ENCODE assay signal across 8 mouse cellular contexts in genomic region chr2:28923912-28924311, GRCm38 (mm10). TPM values are rescaled to one million over a fixed set of nuclear protein-coding genes. Genes with fewer than 3 reads are reported as not detected.
DNase-seq lines count a peak whose midpoint lies in the region; ATAC-seq and TF ChIP-seq lines count a peak whose summit lies in the region.
"Had no signal": no experiment of that assay in that cellular context is flagged by ENCODE, and none has a peak within 500 bp of the region (broad histone marks: within the 10 kb centered on the region; RNA-seq: fewer than 3 reads in every experiment).

No protein-coding gene starts in this region.

- no peak for ATAC-seq in embryonic facial prominence, embryonic 11.5 days (replicated peaks; ENCODE audit: insufficient number of reproducible peaks, low FRiP score, low TSS enrichment, low read depth)
- peak; percentile 74 for ATAC-seq in hindbrain, embryonic 13.5 days (ENCODE audit: low FRiP score)
- ATAC-seq in midbrain, embryonic 12.5 days (ENCODE audit: low FRiP score, low read depth) = peak; percentile 52; the same call in 1 of the 2 replicates

- H3K4me3 ChIP-seq in embryonic facial prominence, embryonic 11.5 days (ENCODE audit: low read depth, low read length) = no peak overlapping the region
- no peak overlapping the region for H3K4me3 ChIP-seq in hindbrain, embryonic 13.5 days
- no peak overlapping the region for H3K4me3 ChIP-seq in midbrain, embryonic 12.5 days
- no peak overlapping the region for H3K4me3 ChIP-seq in spleen, adult 2 months (ENCODE audit: extremely low read depth, insufficient read depth, insufficient read length)
- H3K4me3 ChIP-seq: limb, embryonic 12.5 days had no signal

- H3K4me2 ChIP-seq in embryonic facial prominence, embryonic 11.5 days (ENCODE audit: low read depth, low read length) = no peak overlapping the region
- no peak overlapping the region for H3K4me2 ChIP-seq in hindbrain, embryonic 13.5 days
- H3K4me2 ChIP-seq in midbrain, embryonic 12.5 days (replicated peaks) = no peak overlapping the region
- H3K4me2 ChIP-seq: limb, embryonic 12.5 days had no signal

- H3K36me3 ChIP-seq in embryonic facial prominence, embryonic 11.5 days (replicated peaks; ENCODE audit: control insufficient read depth, insufficient read depth, low read depth, low read length) = no peaks in the 10 kb centered on the region
- no peaks in the 10 kb centered on the region for H3K36me3 ChIP-seq in hindbrain, embryonic 13.5 days
- no peaks in the 10 kb centered on the region for H3K36me3 ChIP-seq in midbrain, embryonic 12.5 days
- no peaks in the 10 kb centered on the region for H3K36me3 ChIP-seq in spleen, adult 2 months (ENCODE audit: control insufficient read depth, insufficient read depth, low read length)
- H3K36me3 ChIP-seq: limb, embryonic 12.5 days had no signal

- TF ChIP-seq CTCF in spleen, adult 2 months (IDR thresholded peaks at IDR 0.05; ENCODE audit: extremely low read depth, insufficient read depth, insufficient read length, insufficient replicate concordance) = peak; percentile 48; the same call in 1 of the 2 replicates

- 0% methylated on average over 4 of the region's 4 CpGs for WGBS in embryonic facial prominence, embryonic 11.5 days
- 0% methylated on average over 4 of the region's 4 CpGs for WGBS in hindbrain, embryonic 13.5 days
- WGBS in midbrain, embryonic 12.5 days = under 1% methylated on average over 4 of the region's 4 CpGs
- 7% methylated on average over 4 of the region's 4 CpGs for WGBS in spleen, adult 2 months

- peaks cover 20% of the 10 kb centered on the region for H3K27me3 ChIP-seq in embryonic facial prominence, embryonic 11.5 days (ENCODE audit: control insufficient read depth, insufficient read depth, low read length)
- H3K27me3 ChIP-seq in hindbrain, embryonic 13.5 days = peaks cover 95% of the 10 kb centered on the region
- H3K27me3 ChIP-seq in midbrain, embryonic 12.5 days = peaks cover 81% of the 10 kb centered on the region
- peaks cover 2% of the 10 kb centered on the region; the same call in 1 of the 2 replicates for H3K27me3 ChIP-seq in spleen, adult 2 months (ENCODE audit: control insufficient read depth, insufficient read depth, low read length)

- H3K9me3 ChIP-seq in embryonic facial prominence, embryonic 11.5 days (replicated peaks; ENCODE audit: control insufficient read depth, low read length) = no peaks in the 10 kb centered on the region
- H3K9me3 ChIP-seq in hindbrain, embryonic 13.5 days = no peaks in the 10 kb centered on the region
- H3K9me3 ChIP-seq in midbrain, embryonic 12.5 days = no peaks in the 10 kb centered on the region
- H3K9me3 ChIP-seq: limb, embryonic 12.5 days had no signal

- H3K4me1 ChIP-seq in embryonic facial prominence, embryonic 11.5 days (ENCODE audit: control insufficient read depth, insufficient read depth, low read length) = no peaks in the 10 kb centered on the region
- H3K4me1 ChIP-seq in hindbrain, embryonic 13.5 days (replicated peaks) = no peaks in the 10 kb centered on the region
- H3K4me1 ChIP-seq in midbrain, embryonic 12.5 days = no peaks in the 10 kb centered on the region
- H3K4me1 ChIP-seq in spleen, adult 2 months (ENCODE audit: control insufficient read depth, insufficient read depth, insufficient read length) = no peaks in the 10 kb centered on the region
- H3K4me1 ChIP-seq: limb, embryonic 12.5 days had no signal

- TF ChIP-seq POLR2A in spleen, adult 2 months (IDR thresholded peaks at IDR 0.05; ENCODE audit: low read depth, low read length) = no peak

- DNase-seq in MEL-GATA-1-ER (ENCODE audit: extremely low read depth, low read depth) = peak; percentile 26
- peak; percentile 84 for DNase-seq in adrenal gland, postnatal 25 days
- DNase-seq in embryonic facial prominence, embryonic 11.5 days (ENCODE audit: low spot score) = peak; percentile 76
- peak; percentile 65 to 80 for DNase-seq in left cerebral cortex, adult 18-20 months (ENCODE audit: low spot score in 2 of 2)
- DNase-seq in spleen, adult 2 months (ENCODE audit: low read depth in 1 of 2, low spot score in 2 of 2) = peak; percentile 11 to 35

- no peak overlapping the region for H3K9ac ChIP-seq in embryonic facial prominence, embryonic 11.5 days (replicated peaks; ENCODE audit: low read length)
- no peak overlapping the region for H3K9ac ChIP-seq in hindbrain, embryonic 13.5 days
- H3K9ac ChIP-seq in midbrain, embryonic 12.5 days (replicated peaks) = no peak overlapping the region
- H3K9ac ChIP-seq: limb, embryonic 12.5 days had no signal

- no peak overlapping the region for H3K27ac ChIP-seq in embryonic facial prominence, embryonic 11.5 days (replicated peaks; ENCODE audit: low read depth, low read length)
- H3K27ac ChIP-seq in hindbrain, embryonic 13.5 days = no peak overlapping the region
- H3K27ac ChIP-seq in midbrain, embryonic 12.5 days (replicated peaks) = no peak overlapping the region
- no peak overlapping the region for H3K27ac ChIP-seq in spleen, adult 2 months (ENCODE audit: insufficient read depth, low read length)
- H3K27ac ChIP-seq: limb, embryonic 12.5 days had no signal

RNA-seq across cellular contexts. Expression of gene Barhl1, which starts 7.4 kb away (rescaled TPM):
- total RNA-seq in adrenal gland, postnatal 25 days (2021) = not detected in 2 replicates
- 0.83 and 0.89 TPM in 2 replicates for polyA plus RNA-seq in embryonic facial prominence, embryonic 11.5 days (2014; fragmentation: Nextera tagmentation; extraction: Ambion mirVana)
- 11.4 and 17.1 TPM in 2 replicates for polyA plus RNA-seq in hindbrain, embryonic 13.5 days (2015; fragmentation: Nextera tagmentation; extraction: Ambion mirVana)
- not detected for total RNA-seq in left cerebral cortex, adult 18-20 months (2021)
- 32.5 and 47.4 TPM in 2 replicates for polyA plus RNA-seq in midbrain, embryonic 12.5 days (2016; fragmentation: Nextera tagmentation; extraction: Ambion mirVana)
- polyA plus RNA-seq in spleen, adult 2 months (2012; rRNA removed) = 0.04 and 0.07 TPM in 2 replicates
- polyA plus RNA-seq: limb, embryonic 12.5 days had no signal

Comparison
In these comparisons a context has a peak if more than half of its experiments do, and no peak if none do; other contexts are left out.
1. DNase-seq: peak in every context shown above with its lines; median percentile 84 in adrenal gland, postnatal 25 days; 76 in embryonic facial prominence, embryonic 11.5 days; 72 in left cerebral cortex, adult 18-20 months; 26 in MEL-GATA-1-ER; 23 in spleen, adult 2 months.